Mouse (Mus musculus) cerebellum, adult 9-10 months (tissue): ENCODE measurements around the gene Gsta2.
"Not testable (repeated sequence)": the region's sequence is repeated elsewhere in the genome, so short reads cannot be mapped to it uniquely, and the experiment has no call there.

Source experiments
- DNase-seq: peaks from one replicate; pipeline ENCODE4 v3.0.0; 2022

Gsta2 gene

DNA sequence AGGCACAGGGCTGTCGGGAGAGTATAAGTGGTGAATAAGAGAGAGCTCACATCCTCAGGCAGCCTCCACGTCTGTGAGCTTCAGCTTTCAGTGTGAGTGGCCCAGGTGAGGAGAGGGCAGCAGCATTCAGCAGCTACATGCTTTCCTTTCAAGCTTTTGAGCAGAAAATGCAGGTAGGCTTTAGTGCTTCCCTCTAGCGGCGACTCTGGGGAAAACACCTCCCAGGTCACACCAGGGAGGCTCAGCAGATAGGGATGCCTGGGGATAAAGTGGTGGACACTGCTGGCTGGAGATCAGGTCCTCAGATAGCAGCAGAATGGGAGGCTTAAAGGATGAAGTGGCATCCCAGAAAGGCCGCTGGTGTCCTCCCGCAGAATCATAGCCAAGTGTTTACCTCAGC lies 59.5 kb downstream of the Gsta2 start:
- DNase-seq: peak; percentile 11

DNA sequence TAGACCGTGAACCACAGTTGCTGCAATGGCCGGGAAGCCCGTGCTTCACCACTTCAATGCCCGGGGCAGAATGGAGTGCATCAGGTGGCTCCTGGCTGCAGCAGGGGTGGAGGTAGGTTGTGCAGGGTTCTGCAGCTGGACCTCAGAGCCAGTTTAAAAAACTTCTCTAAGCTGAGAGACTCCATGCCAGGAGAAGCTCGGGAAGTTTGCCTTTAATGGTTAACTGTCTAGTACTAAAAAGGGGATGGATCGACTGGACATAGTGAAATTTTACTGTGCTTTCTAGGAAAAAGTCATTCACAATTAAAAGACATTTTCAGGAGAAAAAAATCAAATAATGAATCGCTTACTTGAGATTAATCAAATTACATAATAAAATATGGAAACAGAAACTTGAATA lies 60.8 kb downstream of the Gsta2 start:
- not testable (repeated sequence) for DNase-seq

DNA sequence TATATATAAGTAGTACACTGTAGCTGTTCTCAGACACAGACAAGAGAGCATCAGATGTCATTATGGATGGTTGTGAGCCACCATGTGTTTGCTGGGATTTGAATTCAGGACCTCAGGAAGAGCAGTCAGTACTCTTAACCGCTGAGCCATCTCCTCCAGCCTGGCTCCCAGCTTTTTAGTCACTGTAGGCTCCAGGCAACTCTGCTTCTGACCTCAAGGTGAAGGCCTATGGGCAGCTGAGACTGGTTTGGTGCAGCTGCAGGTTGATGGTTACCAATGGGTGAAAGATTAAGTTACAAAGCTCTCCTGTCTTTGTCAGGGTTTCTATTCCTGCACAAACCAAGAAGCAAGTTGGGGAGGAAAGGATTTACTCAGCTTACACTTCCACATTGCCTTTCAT lies 61.9 kb downstream of the Gsta2 start:
- not testable (repeated sequence) for DNase-seq

DNA sequence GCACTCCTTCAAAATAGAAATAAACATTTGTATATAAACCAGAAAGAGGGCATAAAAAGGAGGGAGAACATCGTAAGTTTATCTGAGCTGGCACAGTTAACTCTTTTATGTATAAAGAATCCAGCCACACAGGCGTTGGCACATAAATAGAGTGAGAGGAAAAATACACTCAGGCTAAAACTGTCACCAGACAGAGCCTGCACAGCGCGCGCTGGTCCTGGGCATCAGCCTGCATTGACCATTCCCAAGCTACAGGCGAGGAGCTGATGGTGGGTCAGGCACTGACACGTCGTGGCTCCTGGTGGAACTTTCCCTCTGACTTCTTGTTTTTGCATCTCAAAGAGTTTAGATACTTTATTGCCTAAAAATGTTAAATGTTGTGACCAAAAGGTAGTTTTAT lies 63.1 kb downstream of the Gsta2 start:
- DNase-seq: not testable (repeated sequence)

DNA sequence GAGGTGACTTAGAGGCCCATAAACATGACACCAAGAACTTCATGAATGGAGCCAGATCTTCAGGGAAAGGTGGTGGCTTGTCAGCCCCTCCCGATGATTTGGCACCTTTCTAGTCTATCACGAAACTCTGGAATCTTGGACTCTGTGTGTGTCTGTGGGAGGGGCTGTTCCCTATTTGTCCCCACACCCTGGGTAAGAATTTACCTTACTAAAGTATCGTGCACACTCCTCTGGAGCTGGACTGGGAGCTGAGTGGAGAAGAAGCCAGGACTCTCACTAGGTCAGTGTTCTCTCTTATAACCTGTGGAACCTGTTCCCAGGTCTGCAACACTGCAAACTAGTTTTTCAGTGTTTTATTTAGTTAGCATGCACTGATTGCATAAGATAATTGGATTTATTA lies 65.9 kb downstream of the Gsta2 start, which contains the start of gene Gm10639:
Gene Gm10639 (plus strand): TSS at position 201 of the 400 bp plus-strand sequence.
- not testable (repeated sequence) for DNase-seq

DNA sequence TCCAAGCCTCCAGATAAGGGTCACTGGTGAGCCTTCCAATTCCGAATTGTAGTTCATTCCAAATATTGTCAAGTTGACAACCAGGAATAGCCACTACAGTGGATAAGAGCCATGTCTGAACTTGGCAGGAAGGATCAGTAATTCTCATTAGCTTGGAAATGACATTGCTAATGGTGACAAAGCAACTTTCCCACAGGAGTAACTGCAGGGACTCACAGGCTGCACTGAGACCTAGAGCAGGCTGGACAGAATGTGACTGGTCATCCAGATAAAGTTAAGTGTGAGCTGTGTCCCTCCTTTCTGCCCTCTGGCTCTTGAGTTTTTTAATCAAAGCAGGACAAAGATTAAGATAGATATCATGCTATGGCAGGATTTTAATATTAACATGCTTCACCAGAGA lies 66.5 kb downstream of the Gsta2 start:
- DNase-seq: not testable (repeated sequence)

DNA sequence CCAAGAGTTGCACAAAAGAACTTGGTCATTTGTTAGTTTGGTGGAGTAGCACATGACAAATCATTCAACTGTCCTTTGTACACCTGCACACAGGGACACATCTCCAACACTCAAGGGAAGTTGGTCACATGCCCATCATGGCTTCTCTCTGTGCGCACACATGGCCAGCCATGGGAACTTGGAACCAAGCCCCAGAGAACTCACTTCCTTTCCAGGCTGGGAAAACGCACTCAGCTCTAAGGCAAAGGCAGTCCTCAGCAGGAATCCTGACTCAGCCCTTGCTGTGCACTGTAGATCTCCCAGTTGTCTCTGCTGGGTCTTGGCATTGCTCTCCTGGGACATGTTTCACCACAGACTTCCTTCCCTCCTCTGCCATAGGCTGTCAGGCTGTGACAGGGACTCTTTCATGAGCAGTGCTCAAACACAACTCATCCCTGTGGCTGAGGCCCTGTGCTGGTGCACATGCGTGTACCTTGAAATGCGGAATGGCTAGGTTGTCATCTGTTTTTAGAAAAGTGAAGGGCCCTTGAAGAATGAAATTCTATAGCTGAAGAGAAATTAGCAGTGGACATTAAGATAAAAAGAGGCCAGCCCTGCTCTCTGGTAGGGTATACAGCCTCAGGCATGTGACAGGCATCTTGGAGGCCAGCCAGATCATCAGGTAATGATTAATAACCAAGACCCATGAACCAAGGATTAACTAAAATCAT lies 73.4 kb downstream of the Gsta2 start:
- not testable (repeated sequence) for DNase-seq
